Mouse (Mus musculus) E14TG2a.4 (cell line): ENCODE measurements at regions not wholly inside any gene's neighbourhood (a gene's known extent, or its start where the extent isn't known, plus 50 kb on each side); places are given as distances from the start of the nearest gene placed in this dataset.

Experiments
- H3K27me3 ChIP-seq: 2 replicates; pipeline ENCODE4 v1.6.1; 2014; ENCODE audit warnings: low read length, control low read depth; ENCODE audit not compliant: insufficient read depth
- H3K36me3 ChIP-seq: 2 replicates; pipeline ENCODE4 v1.6.1; 2014; ENCODE audit warnings: low read length, control low read depth; ENCODE audit not compliant: insufficient read depth
- H3K4me1 ChIP-seq: replicated peaks from 2 replicates; pipeline ENCODE4 v1.6.1; 2014; ENCODE audit warnings: low read depth, low read length, control low read depth
- H3K4me3 ChIP-seq: replicated peaks from 2 replicates; pipeline ENCODE4 v1.5.1; 2014; ENCODE audit warnings: mild to moderate bottlenecking, low read length
- H3K9me3 ChIP-seq: 2 replicates; pipeline ENCODE4 v1.6.1; 2014; ENCODE audit warnings: low read length, control low read depth
- CTCF ChIP-seq: conservative IDR thresholded peaks from 2 replicates; pipeline ENCODE4 v1.5.1; 2014; ENCODE audit warnings: low read length
- NANOG ChIP-seq: IDR thresholded peaks from 2 replicates; pipeline ENCODE4 v1.6.1; 2014; ENCODE audit warnings: borderline replicate concordance, low read length, mixed read lengths
- POU5F1 ChIP-seq: IDR thresholded peaks from 2 replicates; pipeline ENCODE4 v1.6.1; 2014; ENCODE audit warnings: low read length, borderline replicate concordance

DNA sequence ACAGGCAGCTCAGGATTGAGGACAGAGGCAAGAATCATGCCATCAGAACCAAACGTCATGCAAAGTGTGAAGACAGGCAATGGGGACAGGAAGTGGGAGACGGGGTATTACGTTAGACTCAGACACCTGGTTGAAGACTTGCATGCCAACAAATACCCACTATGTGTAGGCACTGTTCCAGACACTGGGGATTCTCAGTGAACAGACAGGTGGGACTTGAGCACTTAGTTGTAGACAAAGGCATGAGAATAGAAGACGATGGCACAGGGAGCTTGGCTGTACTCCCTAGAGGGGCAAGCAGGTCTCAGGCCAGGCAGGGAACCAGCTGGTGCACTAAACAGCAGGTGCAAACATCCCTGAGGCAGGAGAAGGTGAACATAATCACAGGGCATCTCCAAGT, 242.3 kb downstream of the Cbln1 start:
- H3K4me1 ChIP-seq, result no peaks in the 10 kb centered on the region
- H3K36me3 ChIP-seq, result no peaks in the 10 kb centered on the region
- H3K27me3 ChIP-seq, result peaks cover 11% of the 10 kb centered on the region
- no peak overlapping the region for H3K4me3 ChIP-seq
- TF ChIP-seq CTCF (no peak), POU5F1 (no peak), NANOG (no peak)
- no peaks in the 10 kb centered on the region for H3K9me3 ChIP-seq

- H3K9me3 ChIP-seq, result no peaks in the 10 kb centered on the region
- TF ChIP-seq CTCF (no peak), POU5F1 (no peak), NANOG (no peak)
- no peaks in the 10 kb centered on the region for H3K4me1 ChIP-seq
- no peaks in the 10 kb centered on the region for H3K36me3 ChIP-seq
- H3K4me3 ChIP-seq, result no peak overlapping the region
- peaks cover 10% of the 10 kb centered on the region for H3K27me3 ChIP-seq
Measured at GRCm38 (mm10) chr8:87229182-87229581, 243.2 kb downstream of the Cbln1 start.

GRCm38 (mm10) chr8:87228777-87229176, 243.6 kb downstream of the Cbln1 start:
- Histone ChIP-seq H3K4me3 (no peak overlapping the region), H3K4me1 (no peaks in the 10 kb centered on the region), H3K27me3 (peaks cover 10% of the 10 kb centered on the region), H3K9me3 (no peaks in the 10 kb centered on the region), H3K36me3 (no peaks in the 10 kb centered on the region)
- TF ChIP-seq CTCF, result no peak
- TF ChIP-seq NANOG, result no peak
- no peak for TF ChIP-seq POU5F1

DNA sequence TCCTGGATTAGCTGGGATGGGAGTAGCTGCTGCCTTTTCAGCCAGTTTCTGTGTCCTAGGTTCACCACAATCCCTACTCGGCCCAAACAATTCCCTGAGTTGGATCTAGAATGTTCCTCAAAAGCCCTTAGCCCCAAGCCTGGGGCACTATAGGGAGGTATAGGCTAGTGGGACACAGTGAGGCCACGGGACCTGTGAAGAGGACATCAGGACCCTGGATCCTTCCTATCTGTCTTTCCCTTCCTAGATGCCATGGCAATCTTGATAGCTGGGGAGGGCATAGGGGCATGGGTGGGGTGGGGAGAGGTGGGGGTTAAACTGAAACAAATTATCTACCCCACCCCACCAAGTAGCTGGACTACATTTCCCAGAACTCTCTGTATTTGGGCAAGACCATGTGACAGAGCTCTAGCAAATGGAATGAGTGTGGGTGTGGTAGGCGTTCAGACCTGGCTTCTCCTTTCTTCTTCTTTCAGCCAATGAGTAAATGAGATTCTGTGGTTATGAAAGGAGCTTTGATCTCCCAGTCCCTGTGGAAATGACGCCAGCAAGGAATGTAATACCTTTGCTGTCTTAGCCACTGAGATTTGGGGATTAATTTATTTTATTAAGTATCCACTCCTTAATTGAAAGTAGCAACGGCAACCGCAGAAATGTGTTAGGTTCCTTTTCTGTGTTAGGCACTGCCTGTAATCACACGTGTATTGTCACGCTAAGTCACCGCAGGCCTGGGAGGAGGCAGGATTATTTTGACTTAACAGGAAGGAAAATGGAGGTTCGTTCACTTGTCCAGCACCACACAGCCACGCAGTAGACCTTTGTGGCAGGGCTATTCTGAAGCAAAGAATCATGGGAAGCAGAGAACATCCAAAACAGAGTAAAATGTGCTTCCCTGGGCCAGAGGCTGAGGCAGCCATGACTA, 246.6 kb downstream of the Cbln1 start:
- Histone ChIP-seq H3K4me3 (no peak overlapping the region), H3K36me3 (no peaks in the 10 kb centered on the region), H3K27me3 (peaks cover 12% of the 10 kb centered on the region), H3K4me1 (0 out of 2 replicates have a peak, but pooled peaks cover 4% of the 10 kb centered on the region), H3K9me3 (no peaks in the 10 kb centered on the region)
- TF ChIP-seq NANOG, result no peak
- no peak for TF ChIP-seq CTCF
- no peak for TF ChIP-seq POU5F1

DNA sequence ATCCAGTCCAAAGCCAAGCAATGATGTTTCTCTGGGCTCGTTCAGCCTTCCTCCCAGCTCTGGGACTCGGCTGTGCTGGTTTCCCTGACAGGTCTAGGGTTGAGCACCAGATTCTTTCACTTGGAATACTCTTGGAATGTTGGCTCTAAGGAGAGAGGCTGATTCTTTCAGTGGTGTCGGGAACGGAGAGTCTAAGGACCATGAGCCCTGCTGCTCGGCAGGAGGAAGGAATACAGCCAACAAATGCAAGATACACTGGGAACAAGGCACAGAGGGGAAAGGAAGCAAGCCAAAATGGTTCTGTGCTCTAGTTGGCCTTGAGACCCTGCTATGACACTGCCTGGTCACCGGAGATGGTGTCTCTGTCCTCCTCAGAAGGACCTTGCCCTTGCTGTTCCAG, 251.8 kb downstream of the Cbln1 start:
- Histone ChIP-seq H3K4me3 (no peak overlapping the region), H3K9me3 (no peaks in the 10 kb centered on the region), H3K27me3 (peaks cover 9% of the 10 kb centered on the region), H3K4me1 (peaks cover 36% of the 10 kb centered on the region), H3K36me3 (no peaks in the 10 kb centered on the region)
- TF ChIP-seq CTCF, result no peak

- TF ChIP-seq CTCF, result peak; percentile 72
- no peak for TF ChIP-seq NANOG
- no peak overlapping the region for H3K4me3 ChIP-seq
- peaks cover 36% of the 10 kb centered on the region for H3K4me1 ChIP-seq
- no peaks in the 10 kb centered on the region for H3K9me3 ChIP-seq
- H3K27me3 ChIP-seq, result peaks cover 14% of the 10 kb centered on the region
- H3K36me3 ChIP-seq, result no peaks in the 10 kb centered on the region
Measured at GRCm38 (mm10) chr8:87218956-87219482, 253.4 kb downstream of the Cbln1 start.

DNA sequence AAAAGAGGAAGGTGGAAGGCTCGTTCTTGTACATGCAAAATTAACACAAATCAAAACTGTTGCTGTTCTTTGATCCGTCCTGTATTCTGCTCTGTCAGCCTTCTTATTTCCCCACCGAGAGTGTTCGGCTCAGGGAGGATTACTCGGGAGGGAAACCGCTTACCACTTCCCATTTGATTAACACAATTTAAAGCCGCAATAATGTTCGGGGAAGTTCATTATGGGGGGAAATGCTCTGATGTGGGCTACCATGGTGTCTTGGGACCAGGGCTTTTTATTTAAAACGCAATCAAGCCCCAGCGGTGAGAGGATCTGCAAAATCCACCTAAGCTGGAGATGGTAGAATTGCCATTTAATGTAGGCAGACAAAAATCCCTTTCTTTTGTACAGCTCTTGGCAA, 257.4 kb downstream of the Cbln1 start:
- no peaks in the 10 kb centered on the region for H3K9me3 ChIP-seq
- H3K4me3 ChIP-seq, result no peak overlapping the region
- 0 out of 2 replicates have a peak, but pooled peaks cover 4% of the 10 kb centered on the region for H3K27me3 ChIP-seq
- no peak for TF ChIP-seq POU5F1
- TF ChIP-seq CTCF, result no peak
- TF ChIP-seq NANOG, result no peak
- H3K4me1 ChIP-seq, result peaks cover 28% of the 10 kb centered on the region
- H3K36me3 ChIP-seq, result no peaks in the 10 kb centered on the region

- no peaks in the 10 kb centered on the region for H3K36me3 ChIP-seq
- no peak overlapping the region for H3K4me3 ChIP-seq
- H3K27me3 ChIP-seq, result 0 out of 2 replicates have a peak, but pooled peaks cover 4% of the 10 kb centered on the region
- no peak for TF ChIP-seq POU5F1
- no peak for TF ChIP-seq CTCF
- TF ChIP-seq NANOG, result no peak
- no peaks in the 10 kb centered on the region for H3K9me3 ChIP-seq
- no peaks in the 10 kb centered on the region for H3K4me1 ChIP-seq
Measured at GRCm38 (mm10) chr8:87210546-87210945, 261.9 kb downstream of the Cbln1 start.
